Mouse (Mus musculus) cerebellum, adult 2 months (tissue): ENCODE results near the gene Rmdn3. TPM values are rescaled to one million over a fixed set of nuclear protein-coding genes. Genes with fewer than 3 reads are reported as not detected.
A peak's percentile ranks its signal among the peaks of the same experiment; 100 is the strongest.

Source experiments
- DNase-seq, 2 experiments: peaks; one replicate each; pipeline ENCODE4 v3.0.0; 2021
- H3K27ac ChIP-seq: fragments of 200-500 bp; 2 replicates; pipeline ENCODE4 v1.5.1; 2012; ENCODE audit warnings: low read length, control low read depth, inconsistent platforms; ENCODE audit not compliant: insufficient read depth
- H3K27me3 ChIP-seq: fragments of 200-500 bp; 2 replicates; pipeline ENCODE4 v1.6.1; 2012; ENCODE audit warnings: inconsistent platforms, mild to moderate bottlenecking, low read length, moderate library complexity; ENCODE audit not compliant: control insufficient read depth, insufficient read depth
- H3K4me1 ChIP-seq: fragments of 200-500 bp; 2 replicates; pipeline ENCODE4 v1.6.1; 2011; ENCODE audit warnings: low read length; ENCODE audit not compliant: control insufficient read depth, insufficient read depth
- H3K4me3 ChIP-seq: fragments of 200-500 bp; replicated peaks from 2 replicates; pipeline ENCODE3; 2011; ENCODE audit warnings: mild to moderate bottlenecking, low read depth, low read length, control low read depth; ENCODE audit not compliant: insufficient read depth
- CTCF ChIP-seq: fragments of 200-500 bp; IDR thresholded peaks from 2 replicates; pipeline ENCODE4 v1.5.1; 2011; ENCODE audit warnings: low read depth, mild to moderate bottlenecking, control low read depth, low read length, moderate library complexity, borderline replicate concordance; ENCODE audit not compliant: insufficient read depth
- POLR2A ChIP-seq: fragments of 200-500 bp; IDR thresholded peaks from 2 replicates; pipeline ENCODE4 v1.6.1; 2011; ENCODE audit warnings: low read length, control low read depth, borderline replicate concordance; ENCODE audit not compliant: insufficient read depth
- WGBS: fragments of 180-500 bp; shearing (Covaris S2); methylation state at CpG from one replicate; pipeline ENCODE4 v1.1.7; 2018; 5-methylcytosine and 5-hydroxymethylcytosine counted together
- polyA plus RNA-seq: library from polyadenylated mRNA; depleted of rRNA; stranded (reverse); fragments of >200 nt; gene quantifications from 2 replicates; pipeline ENCODE4 v1.2.3, GENCODE M21; 2012

Rmdn3 gene
- polyA plus RNA-seq, 1 experiment: 95.0 TPM

DNA sequence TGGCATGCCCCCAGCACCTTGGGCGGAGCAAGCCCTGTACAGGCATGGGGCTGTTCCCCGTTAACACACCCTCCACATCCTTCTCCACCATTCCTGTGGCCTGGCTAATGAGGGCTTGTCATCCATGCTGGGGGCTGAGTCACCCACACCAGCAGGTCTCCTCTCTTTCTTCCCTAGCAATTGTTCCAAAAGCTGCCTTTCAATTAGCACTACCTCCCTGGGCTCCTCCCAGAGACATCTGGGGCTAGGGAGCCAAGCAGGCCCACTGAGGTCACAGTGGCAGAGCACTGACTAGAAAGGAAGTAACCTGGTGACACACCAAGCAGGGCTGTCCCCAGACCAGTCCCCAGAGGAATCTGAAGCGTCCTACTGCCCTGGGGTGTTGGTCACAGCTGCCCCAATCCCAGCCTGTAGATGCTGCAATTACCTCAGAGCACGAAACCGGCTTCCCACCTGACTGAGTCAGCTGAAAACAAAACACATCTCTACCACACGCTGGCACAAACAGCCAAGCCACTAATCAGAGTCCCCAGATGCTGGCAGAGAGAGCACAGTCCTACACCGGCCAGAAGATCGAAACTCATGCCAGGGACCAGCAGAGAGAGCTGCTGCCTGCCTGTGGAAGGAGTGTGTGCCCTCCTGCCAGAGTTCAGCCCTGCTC lies 17.3 kb upstream of the Rmdn3 start, which contains the start of gene Gm14137:
Gm14137 (plus strand) TSS at position 519 of the 661 bp plus-strand sequence.
- 34% methylated on average over 8 of the region's 8 CpGs for WGBS
- H3K27ac ChIP-seq: no peak within 1 kb of the TSS
- no peaks in the 10 kb centered on the region for H3K4me1 ChIP-seq
- TF ChIP-seq CTCF (no peak), POLR2A (no peak)
- H3K4me3 ChIP-seq: no peak within 1 kb of the TSS
- no peak for DNase-seq
- no peaks in the 10 kb centered on the region for H3K27me3 ChIP-seq

DNA sequence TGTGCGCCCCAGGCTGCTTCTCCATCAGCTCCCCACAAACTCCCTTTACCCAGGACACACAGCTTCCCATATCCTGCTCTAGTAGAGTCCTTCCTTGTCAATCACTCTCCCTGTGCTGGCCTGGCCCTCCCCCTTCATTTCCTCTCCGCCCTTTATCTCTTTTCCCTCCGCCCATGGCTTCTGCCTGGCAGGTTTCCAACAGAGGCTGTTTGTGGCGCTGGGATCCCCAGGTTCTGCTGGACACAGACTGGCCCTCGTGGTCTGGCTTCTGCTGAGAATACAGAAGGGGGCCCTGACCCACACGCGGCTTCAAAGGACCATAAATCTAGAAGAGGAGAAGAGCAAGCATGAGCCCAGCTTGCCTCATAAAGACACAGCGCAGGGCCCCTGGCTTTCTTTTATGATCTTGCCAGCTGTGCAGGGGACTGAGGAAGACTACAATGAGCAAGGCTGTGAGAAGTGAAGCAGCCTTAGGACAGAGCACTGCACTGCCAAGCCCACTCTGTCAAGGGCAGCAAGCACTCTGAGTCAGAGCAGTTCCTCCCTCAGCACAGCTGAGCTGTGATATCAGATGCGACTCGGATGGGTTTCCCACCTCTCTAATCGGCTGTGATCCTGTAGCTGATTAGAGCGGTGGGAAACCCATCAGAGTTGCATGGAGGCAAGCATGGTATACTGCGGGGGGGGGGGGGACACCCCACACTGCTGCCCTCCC lies 16.2 kb upstream of the Rmdn3 start:
- 32% methylated on average over 13 of the region's 13 CpGs for WGBS
- no peak for TF ChIP-seq POLR2A

DNA sequence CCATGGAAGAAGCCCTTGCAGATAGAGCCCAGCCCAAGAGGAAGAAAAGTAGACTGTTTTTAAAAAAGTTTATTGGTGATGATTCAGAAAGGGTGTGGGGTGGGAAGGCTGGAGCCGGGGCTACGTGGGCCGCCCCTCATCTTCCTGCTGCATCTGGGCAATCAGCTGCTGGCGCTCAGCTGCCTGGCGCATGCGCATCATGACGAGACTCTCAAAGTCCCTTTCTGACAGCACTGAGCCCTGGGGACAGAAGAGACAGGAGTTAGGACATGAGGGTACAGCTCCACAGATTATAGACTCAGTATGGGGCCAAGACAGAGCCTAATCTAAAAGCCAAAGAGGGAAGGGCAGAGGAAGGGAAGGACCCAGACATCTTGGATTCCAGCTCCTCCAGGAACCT lies 15.6 kb upstream of the Rmdn3 start:
- Histone ChIP-seq H3K4me3 (no peak overlapping the region), H3K27ac (no peak overlapping the region), H3K4me1 (no peaks in the 10 kb centered on the region), H3K27me3 (no peaks in the 10 kb centered on the region)
- TF ChIP-seq POLR2A (no peak), CTCF (no peak)
- DNase-seq: no peak
- WGBS: 74% methylated on average over 7 of the region's 7 CpGs

More for the DNA sequence above, 16.2 kb upstream of the Rmdn3 start:
- no peak overlapping the region for H3K4me3 ChIP-seq
- H3K27ac ChIP-seq: no peak overlapping the region
- DNase-seq: no peak
- H3K27me3 ChIP-seq: no peaks in the 10 kb centered on the region
- no peaks in the 10 kb centered on the region for H3K4me1 ChIP-seq

DNA sequence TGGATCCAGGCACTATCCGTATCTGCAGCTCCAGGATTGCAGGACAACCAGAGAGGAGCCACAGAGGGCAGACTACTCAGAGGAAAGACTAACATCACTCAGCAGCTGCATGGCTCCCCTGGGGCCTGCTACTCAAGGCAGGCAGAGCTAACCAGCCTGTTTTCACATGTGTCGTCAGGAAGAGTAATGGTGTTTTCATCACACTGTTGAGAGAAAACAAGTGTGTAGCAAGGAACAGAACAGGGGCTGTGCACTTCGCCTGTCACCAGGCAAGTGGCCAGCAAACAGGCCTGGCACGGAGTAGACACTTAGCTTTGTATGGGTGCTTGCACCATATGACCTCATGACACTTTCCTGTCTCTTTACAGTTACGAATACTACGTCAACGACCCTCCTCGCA lies 14.7 kb upstream of the Rmdn3 start:
- DNase-seq: no peak
- Histone ChIP-seq H3K4me3 (no peak overlapping the region), H3K4me1 (peaks cover 3% of the 10 kb centered on the region; the same call in 1 of the 2 replicates), H3K27ac (no peak overlapping the region), H3K27me3 (no peaks in the 10 kb centered on the region)
- no peak for TF ChIP-seq POLR2A
- no peak for TF ChIP-seq CTCF
- 72% methylated on average over 8 of the region's 8 CpGs for WGBS

DNA sequence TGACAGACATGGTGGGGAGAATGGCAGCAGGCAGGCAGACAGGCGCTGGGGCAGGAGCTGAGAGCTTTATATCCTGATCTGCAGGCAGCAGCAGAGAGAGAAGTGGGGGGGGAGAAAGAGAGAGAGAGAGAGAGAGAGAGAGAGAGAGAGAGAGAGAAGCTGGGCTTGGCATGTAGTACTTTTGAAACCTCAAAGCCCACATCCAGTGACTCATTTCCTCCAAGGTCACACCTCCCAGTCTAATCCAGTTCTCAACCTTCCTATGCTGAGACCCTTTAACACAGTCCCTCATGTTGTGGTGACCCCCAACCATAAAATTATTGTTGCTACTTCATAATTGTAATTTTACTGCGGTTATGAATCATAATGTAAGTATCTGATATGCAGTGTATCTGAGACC lies 13.4 kb upstream of the Rmdn3 start:
- no peak for DNase-seq
- no peak overlapping the region for H3K27ac ChIP-seq
- H3K4me3 ChIP-seq: no peak overlapping the region
- WGBS: 83% methylated on average over 2 of the region's 2 CpGs
- 0 out of 2 replicates have a peak, but pooled peaks cover 1% of the 10 kb centered on the region for H3K27me3 ChIP-seq
- TF ChIP-seq POLR2A: no peak
- no peak for TF ChIP-seq CTCF
- H3K4me1 ChIP-seq: peaks cover 3% of the 10 kb centered on the region; the same call in 1 of the 2 replicates

DNA sequence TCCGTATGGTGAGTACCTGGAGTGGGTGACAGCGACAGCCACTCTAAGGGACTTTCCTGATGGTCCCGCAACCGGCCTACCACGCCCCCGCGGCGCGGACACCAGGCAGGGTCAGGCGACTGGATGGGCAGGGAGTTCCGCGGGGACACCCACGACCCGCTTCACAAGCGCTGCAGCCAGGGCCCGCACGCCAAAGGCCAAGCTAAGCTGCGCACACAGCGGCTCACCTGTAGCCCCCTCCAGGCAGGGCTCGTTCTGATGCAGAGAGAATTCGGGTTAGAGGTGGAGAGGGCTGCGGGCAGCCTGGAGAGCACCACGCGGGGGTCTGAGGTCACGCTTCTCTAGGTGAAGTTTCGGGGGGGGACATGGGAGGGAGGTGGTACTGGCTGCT lies 11.0 kb upstream of the Rmdn3 start:
- no peak for TF ChIP-seq CTCF
- no peak for TF ChIP-seq POLR2A
- DNase-seq: no peak
- Histone ChIP-seq H3K4me1 (peaks cover 3% of the 10 kb centered on the region; the same call in 1 of the 2 replicates), H3K27ac (no peak overlapping the region), H3K27me3 (0 out of 2 replicates have a peak, but pooled peaks cover 1% of the 10 kb centered on the region), H3K4me3 (peak overlapping the region; percentile 63)
- 4% methylated on average over 26 of the region's 26 CpGs for WGBS

DNA sequence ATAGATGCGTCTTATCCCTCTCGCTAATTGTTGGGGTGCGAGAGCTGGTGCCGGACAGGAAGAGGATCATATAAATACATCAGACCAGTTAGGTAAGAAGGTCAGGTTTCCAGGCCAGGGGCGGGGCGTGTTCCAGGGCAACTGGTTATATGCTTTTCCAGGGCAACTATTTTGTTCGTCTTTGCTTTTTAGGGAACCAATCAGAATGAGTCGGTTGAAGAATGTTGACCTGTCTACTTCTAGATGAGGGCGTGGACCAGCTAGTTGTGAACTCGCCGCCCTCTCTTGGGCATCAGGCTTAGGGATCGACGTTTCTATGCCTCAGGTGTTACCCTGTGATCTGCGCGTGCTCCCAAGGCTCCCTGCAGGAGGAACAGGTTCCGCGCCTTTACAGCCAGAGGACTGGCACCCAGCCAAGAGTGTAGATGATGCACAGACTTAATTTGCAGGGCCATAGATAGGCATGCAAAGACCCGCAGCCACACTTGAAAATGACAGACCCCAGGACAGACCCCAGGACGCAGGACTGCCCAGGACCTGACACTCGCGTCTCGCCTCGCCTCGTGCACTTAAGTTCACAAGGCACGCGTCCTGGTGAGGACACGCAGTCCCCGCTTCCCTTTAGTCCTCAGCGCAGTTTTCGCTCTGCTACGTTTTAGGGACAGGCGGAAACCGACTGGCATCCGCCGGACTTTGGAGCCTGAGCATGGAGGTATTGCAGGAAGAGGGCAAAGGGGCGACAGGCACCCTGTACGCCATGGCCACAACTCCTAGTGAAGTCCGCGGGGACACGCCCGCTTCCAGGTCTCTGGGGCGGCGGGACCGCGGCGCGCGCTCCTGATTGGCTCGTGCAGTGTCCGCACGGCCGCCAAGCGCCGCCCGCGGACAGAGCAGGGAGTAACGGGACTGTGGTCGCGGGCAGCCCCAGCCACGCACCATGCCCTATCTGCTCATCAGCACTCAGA lies 10.3 kb upstream of the Rmdn3 start, which contains the start of gene Gchfr:
Gchfr (plus strand) TSS at position 873 of the 965 bp plus-strand sequence.
- Histone ChIP-seq H3K27me3 (0 out of 2 replicates have a peak, but pooled peaks cover 1% of the 10 kb centered on the region), H3K4me3 (peak within 1 kb of the TSS; percentile 63), H3K4me1 (peaks cover 3% of the 10 kb centered on the region; the same call in 1 of the 2 replicates), H3K27ac (no peak within 1 kb of the TSS)
- TF ChIP-seq POLR2A: no peak
- no peak for TF ChIP-seq CTCF
- DNase-seq: peak; percentile 46 to 55
- under 1% methylated on average over 58 of the region's 60 CpGs for WGBS
